Mouse (Mus musculus) limb, embryonic 13.5 days (tissue): ENCODE results near the gene Tfap2b. TPM values are rescaled to one million over a fixed set of nuclear protein-coding genes. Genes with fewer than 3 reads are reported as not detected.

Experiments
- polyA plus RNA-seq: library from polyadenylated mRNA; unstranded; fragments of >200 nt; fragmentation: Nextera tagmentation; extraction: Ambion mirVana; gene quantifications from 2 replicates; pipeline ENCODE4 v1.2.1, GENCODE M21; 2015

Tfap2b gene
- polyA plus RNA-seq, 1 experiment from 2014 or later: 66.0 TPM

Other genes starting within 250 kb of the Tfap2b start
- 0.08 and 0.14 TPM in 2 replicates for gene Tfap2d, start 105.9 kb upstream of the Tfap2b start, polyA plus RNA-seq